ENCODE assay signal across 14 mouse cellular contexts in genomic region chr14:81387566-81387965, GRCm38 (mm10).
"Had no signal": no experiment of that assay in that cellular context is flagged by ENCODE, and none has a peak within 500 bp of the region (broad histone marks: within the 10 kb centered on the region; RNA-seq: fewer than 3 reads in every experiment).

No protein-coding gene starts in this region.

- H3K4me2 ChIP-seq: limb, embryonic 12.5 days; liver, embryonic 13.5 days; lung, embryonic 15.5 days; midbrain, embryonic 11.5 days; midbrain, embryonic 15.5 days; neural tube, embryonic 12.5 days had no signal

- ATAC-seq: liver, postnatal 0 days; midbrain, embryonic 15.5 days had no signal

- H3K27ac ChIP-seq: limb, embryonic 12.5 days; liver, embryonic 13.5 days; lung, embryonic 15.5 days; macrophage; midbrain, embryonic 15.5 days; neural tube, embryonic 12.5 days had no signal

- H3K4me1 ChIP-seq: limb, embryonic 12.5 days; liver, embryonic 13.5 days; lung, embryonic 15.5 days; megakaryocyte, embryonic 14.5 days; midbrain, embryonic 15.5 days; neural tube, embryonic 12.5 days had no signal

- H3K36me3 ChIP-seq: limb, embryonic 12.5 days; liver, embryonic 13.5 days; lung, embryonic 15.5 days; midbrain, embryonic 15.5 days; neural tube, embryonic 12.5 days had no signal

- DNase-seq: kidney, postnatal 25 days; liver; liver, embryonic 13.5 days; liver, postnatal 0 days; lung, postnatal 14 days; thymus, adult 18-20 months; thymus, postnatal 14 days had no signal

- H3K27me3 ChIP-seq: limb, embryonic 12.5 days; liver, embryonic 13.5 days; lung, embryonic 15.5 days; megakaryocyte, embryonic 14.5 days; midbrain, embryonic 15.5 days; neural tube, embryonic 12.5 days had no signal

- H3K4me3 ChIP-seq: limb, embryonic 12.5 days; liver, embryonic 13.5 days; lung, embryonic 15.5 days; megakaryocyte, embryonic 14.5 days; midbrain, embryonic 15.5 days; neural tube, embryonic 12.5 days had no signal

- H3K9ac ChIP-seq: limb, embryonic 12.5 days; liver, embryonic 13.5 days; liver, postnatal 0 days; lung, embryonic 15.5 days; midbrain, embryonic 15.5 days; neural tube, embryonic 12.5 days had no signal

- H3K9me3 ChIP-seq: limb, embryonic 12.5 days; liver, embryonic 13.5 days; lung, embryonic 15.5 days; megakaryocyte, embryonic 14.5 days; midbrain, embryonic 15.5 days; neural tube, embryonic 12.5 days had no signal
